Mouse (Mus musculus): ENCODE data around the gene Chmp2b.

Chmp2b gene

DNA sequence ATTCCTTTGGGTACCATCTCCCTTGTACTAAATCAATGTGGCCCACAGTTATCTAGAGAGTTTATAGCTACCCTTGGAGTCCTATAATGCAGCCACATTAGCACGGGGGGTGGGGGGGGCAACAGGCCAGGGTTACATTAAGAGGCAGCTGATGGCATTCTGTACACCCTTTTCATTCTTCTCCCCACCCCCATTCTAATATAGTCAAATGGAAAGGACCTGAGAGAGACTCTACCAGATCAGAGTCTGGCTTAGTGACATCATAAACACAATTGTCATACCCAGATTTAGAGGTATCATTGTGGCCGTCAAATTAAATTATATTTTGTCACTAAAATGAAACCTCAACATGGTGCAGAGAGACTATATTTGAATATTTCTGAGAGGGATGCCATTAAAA, 36.5 kb downstream of the Chmp2b start:
- no peak for DNase-seq (ENCODE audit: low spot score)

DNA sequence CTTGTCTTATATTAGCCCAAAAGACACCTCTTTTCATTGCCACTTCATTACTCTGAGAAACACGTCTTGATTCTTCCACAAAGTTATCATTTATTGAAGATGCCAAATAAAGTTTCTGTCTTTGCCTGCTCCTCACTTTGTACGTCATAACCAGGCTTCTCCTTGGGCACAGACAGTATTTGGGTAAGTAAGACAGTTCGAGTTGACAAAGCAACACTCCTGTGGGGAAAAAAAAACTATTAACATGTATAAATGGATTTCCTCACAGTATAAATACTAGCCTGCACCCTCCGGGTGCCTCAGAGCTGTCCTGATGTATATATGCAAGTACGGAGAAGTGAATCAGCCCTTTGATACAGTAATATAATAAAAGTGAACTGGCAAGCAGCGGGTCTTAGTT, 42.3 kb downstream of the Chmp2b start, which contains the start of gene Pou1f1:
TSS of gene Pou1f1 (plus strand) at position 301 of the 400 bp plus-strand sequence.
- no peak for DNase-seq (ENCODE audit: low spot score)

- DNase-seq (ENCODE audit: low spot score): no peak
These were observed 48.3 kb downstream of the Chmp2b start for GRCm38 (mm10) chr16:65514223-65514622.

- no peak for DNase-seq (ENCODE audit: low spot score)
These were observed 65.5 kb downstream of the Chmp2b start for GRCm38 (mm10) chr16:65497049-65497448.

DNA sequence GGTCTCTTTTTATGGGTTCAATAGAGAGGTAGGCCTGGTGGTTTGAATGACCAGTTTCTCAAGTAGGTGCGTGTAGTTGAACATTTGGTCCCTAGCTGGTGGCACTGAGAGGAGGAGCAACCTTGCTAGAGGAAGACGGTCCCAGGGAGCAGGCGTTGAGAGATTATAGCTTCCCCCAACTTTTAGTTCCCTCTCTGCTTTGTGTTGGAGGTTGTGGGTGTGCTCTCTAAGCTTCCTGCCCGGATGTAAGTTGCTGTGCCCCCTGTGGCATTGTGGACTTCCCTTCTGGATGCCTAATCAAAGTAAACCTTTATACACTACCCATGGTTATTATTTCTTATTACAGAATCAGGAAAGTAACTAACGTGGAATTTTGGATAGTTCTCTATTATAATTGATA, 66.5 kb downstream of the Chmp2b start:
- DNase-seq (ENCODE audit: low spot score): no peak

Measured in yolk sac, embryonic 10.5 days (tissue).